Mouse (Mus musculus) thymus, postnatal 14 days (tissue): ENCODE measurements around the gene Ap1s3.
A peak's percentile ranks its signal among the peaks of the same experiment; 100 is the strongest.

ENCODE experiments used
- DNase-seq: peaks from one replicate; pipeline ENCODE4 v3.0.0; 2021

The Ap1s3 gene

GRCm38 (mm10) chr1:79589971-79590763, 81.6 kb downstream of the Ap1s3 start:
- DNase-seq: no peak

GRCm38 (mm10) chr1:79589424-79589823, 82.3 kb downstream of the Ap1s3 start:
- no peak for DNase-seq

- DNase-seq: peak; percentile 10
Measured at GRCm38 (mm10) chr1:79581136-79581679, 90.6 kb downstream of the Ap1s3 start.

GRCm38 (mm10) chr1:79577357-79577756, 94.4 kb downstream of the Ap1s3 start:
- DNase-seq: no peak

GRCm38 (mm10) chr1:79571912-79572311, 99.9 kb downstream of the Ap1s3 start:
- no peak for DNase-seq

- DNase-seq: no peak
Measured at GRCm38 (mm10) chr1:79571126-79571525, 100.6 kb downstream of the Ap1s3 start.

GRCm38 (mm10) chr1:79561186-79561585, 110.6 kb downstream of the Ap1s3 start:
- no peak for DNase-seq
